Mouse (Mus musculus) stomach, embryonic 14.5 days (tissue): Measurements from ENCODE around the gene Sik1. TPM values are rescaled to one million over a fixed set of nuclear protein-coding genes. Genes with fewer than 3 reads are reported as not detected.

ENCODE experiments used
- ATAC-seq: fragments of 200-750 bp; cut with Nextera tagmentation; 2 replicates; pipeline ENCODE4 v1.8.0; 2017; ENCODE audit warnings: low read depth, moderate TSS enrichment; ENCODE audit not compliant: insufficient number of reproducible peaks, insufficient read depth, low FRiP score
- H3K27ac ChIP-seq: fragments of 300-500 bp; sonication (generic); 2 replicates; pipeline ENCODE4 v1.5.1; 2014; ENCODE audit warnings: mild to moderate bottlenecking, low read length, moderate library complexity, mixed read lengths
- H3K27me3 ChIP-seq: fragments of 300-500 bp; sonication (generic); 2 replicates; pipeline ENCODE4 v1.6.1; 2014; ENCODE audit warnings: low read length, control low read depth, mixed read lengths; ENCODE audit not compliant: control insufficient read depth, insufficient read depth
- H3K36me3 ChIP-seq: fragments of 300-500 bp; sonication (generic); 2 replicates; pipeline ENCODE4 v1.6.1; 2014; ENCODE audit warnings: mild to moderate bottlenecking, control low read depth, low read length, moderate library complexity, mixed read lengths; ENCODE audit not compliant: control insufficient read depth, insufficient read depth
- H3K4me1 ChIP-seq: fragments of 300-500 bp; sonication (generic); 2 replicates; pipeline ENCODE4 v1.6.1; 2014; ENCODE audit warnings: low read length, control low read depth, mixed read lengths; ENCODE audit not compliant: control insufficient read depth, insufficient read depth
- H3K4me2 ChIP-seq: fragments of 300-500 bp; sonication (generic); replicated peaks from 2 replicates; pipeline ENCODE4 v1.6.1; 2014; ENCODE audit warnings: low read depth, low read length, control low read depth
- H3K4me3 ChIP-seq: fragments of 300-500 bp; sonication (generic); 2 replicates; pipeline ENCODE4 v1.5.1; 2014; ENCODE audit warnings: low read depth, low read length, control low read depth
- H3K9ac ChIP-seq: fragments of 300-500 bp; sonication (generic); replicated peaks from 2 replicates; pipeline ENCODE4 v1.6.1; 2014; ENCODE audit warnings: low read depth, mild to moderate bottlenecking, control low read depth, low read length, moderate library complexity, mixed read lengths
- H3K9me3 ChIP-seq: fragments of 300-500 bp; sonication (generic); 2 replicates; pipeline ENCODE4 v1.6.1; 2016; ENCODE audit warnings: low read depth, low read length, control low read depth; ENCODE audit not compliant: control insufficient read depth
- WGBS: fragments of 180-500 bp; shearing (Covaris S2); extraction: QIAGEN DNeasy Blood & Tissue Kit; methylation state at CpG from one replicate; pipeline ENCODE4 v1.1.7; 2014; 5-methylcytosine and 5-hydroxymethylcytosine counted together
- polyA plus RNA-seq: library from polyadenylated mRNA; unstranded; fragments of >200 nt; fragmentation: Nextera tagmentation; extraction: Ambion mirVana; gene quantifications from 2 replicates; pipeline ENCODE4 v1.2.1, GENCODE M21; 2014

Sik1 gene
- polyA plus RNA-seq, 1 experiment from 2014 or later, result 19.7 TPM

- H3K27ac ChIP-seq, result no peak overlapping the region
- no peak overlapping the region for H3K4me3 ChIP-seq
- ATAC-seq, result no peak
- H3K4me2 ChIP-seq, result no peak overlapping the region
- no peaks in the 10 kb centered on the region for H3K27me3 ChIP-seq
- H3K4me1 ChIP-seq, result peaks cover 11% of the 10 kb centered on the region; the same call in 1 of the 2 replicates
- H3K36me3 ChIP-seq, result no peaks in the 10 kb centered on the region
- no peak overlapping the region for H3K9ac ChIP-seq
- WGBS, result 50% methylated on average over 4 of the region's 4 CpGs
- H3K9me3 ChIP-seq, result no peaks in the 10 kb centered on the region
These were observed 35.3 kb downstream of the Sik1 start for GRCm38 (mm10) chr17:31820099-31820846.

GRCm38 (mm10) chr17:31819372-31819771, 36.2 kb downstream of the Sik1 start:
- Histone ChIP-seq H3K4me2 (no peak overlapping the region), H3K4me1 (peaks cover 11% of the 10 kb centered on the region; the same call in 1 of the 2 replicates), H3K27ac (no peak overlapping the region), H3K9me3 (no peaks in the 10 kb centered on the region), H3K4me3 (no peak overlapping the region), H3K27me3 (no peaks in the 10 kb centered on the region), H3K9ac (no peak overlapping the region), H3K36me3 (no peaks in the 10 kb centered on the region)
- 66% methylated on average over 9 of the region's 9 CpGs for WGBS
- no peak for ATAC-seq

- no peaks in the 10 kb centered on the region for H3K9me3 ChIP-seq
- WGBS, result 86% methylated on average over 1 of the region's 1 CpGs
- no peak overlapping the region for H3K27ac ChIP-seq
- ATAC-seq, result no peak
- H3K4me1 ChIP-seq, result peaks cover 11% of the 10 kb centered on the region; the same call in 1 of the 2 replicates
- H3K27me3 ChIP-seq, result no peaks in the 10 kb centered on the region
- no peak overlapping the region for H3K9ac ChIP-seq
- H3K4me2 ChIP-seq, result no peak overlapping the region
- no peak overlapping the region for H3K4me3 ChIP-seq
- H3K36me3 ChIP-seq, result no peaks in the 10 kb centered on the region
These were observed 37.8 kb downstream of the Sik1 start for GRCm38 (mm10) chr17:31817815-31818214.

DNA sequence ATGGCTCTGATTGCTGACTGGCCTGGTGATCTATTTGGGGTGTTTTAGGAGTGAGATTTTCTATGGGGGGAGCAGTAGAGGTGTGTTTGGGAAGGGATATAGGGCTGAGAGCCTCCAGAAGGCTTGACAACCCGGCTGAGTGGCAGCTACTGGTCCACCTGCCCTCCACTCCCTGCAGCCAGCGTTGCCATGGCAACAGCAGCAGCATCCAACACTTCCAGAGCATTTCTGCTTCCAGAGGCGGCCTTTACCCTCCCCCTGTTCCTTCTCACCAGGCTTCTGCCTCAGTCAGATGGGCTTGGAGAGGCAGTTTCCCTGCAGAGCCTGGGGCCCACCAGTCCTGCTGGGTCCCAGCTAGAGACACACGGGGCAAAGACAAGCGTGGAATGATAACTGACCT, 38.4 kb downstream of the Sik1 start:
- Histone ChIP-seq H3K4me2 (no peak overlapping the region), H3K9me3 (no peaks in the 10 kb centered on the region), H3K4me1 (peaks cover 11% of the 10 kb centered on the region; the same call in 1 of the 2 replicates), H3K27me3 (no peaks in the 10 kb centered on the region), H3K9ac (no peak overlapping the region), H3K36me3 (no peaks in the 10 kb centered on the region), H3K4me3 (no peak overlapping the region), H3K27ac (no peak overlapping the region)
- 48% methylated on average over 5 of the region's 5 CpGs for WGBS
- ATAC-seq, result no peak

DNA sequence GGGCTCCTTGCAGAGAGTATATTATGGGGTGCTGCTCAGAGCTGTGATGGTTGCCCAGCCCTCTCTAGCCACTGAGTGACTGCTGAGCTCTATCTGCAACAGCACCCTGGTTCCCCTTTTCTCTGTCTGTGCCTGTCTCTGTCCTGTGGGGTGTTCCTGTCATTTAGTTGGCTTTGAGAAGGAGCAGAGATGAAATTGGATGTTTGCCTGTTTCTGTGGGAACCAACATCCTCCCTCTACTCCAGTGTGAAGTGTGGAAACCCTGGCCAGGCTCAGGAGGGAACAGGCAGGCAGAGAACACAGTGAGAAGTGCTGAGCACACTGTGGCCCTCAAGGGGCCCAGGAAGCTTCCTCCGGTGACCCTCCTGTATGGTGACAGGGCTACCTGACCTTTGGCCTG, 40.8 kb downstream of the Sik1 start:
- Histone ChIP-seq H3K36me3 (no peaks in the 10 kb centered on the region), H3K4me1 (0 out of 2 replicates have a peak, but pooled peaks cover 3% of the 10 kb centered on the region), H3K27ac (no peak overlapping the region), H3K4me3 (no peak overlapping the region), H3K9me3 (no peaks in the 10 kb centered on the region), H3K4me2 (no peak overlapping the region), H3K9ac (no peak overlapping the region), H3K27me3 (no peaks in the 10 kb centered on the region)
- WGBS, result 79% methylated on average over 1 of the region's 1 CpGs
- ATAC-seq, result no peak

GRCm38 (mm10) chr17:31813938-31814622, 41.5 kb downstream of the Sik1 start:
- Histone ChIP-seq H3K4me2 (no peak overlapping the region), H3K4me3 (no peak overlapping the region), H3K27ac (no peak overlapping the region), H3K4me1 (0 out of 2 replicates have a peak, but pooled peaks cover 2% of the 10 kb centered on the region), H3K9me3 (no peaks in the 10 kb centered on the region), H3K36me3 (no peaks in the 10 kb centered on the region), H3K9ac (no peak overlapping the region), H3K27me3 (no peaks in the 10 kb centered on the region)
- no peak for ATAC-seq
- 66% methylated on average over 3 of the region's 3 CpGs for WGBS

DNA sequence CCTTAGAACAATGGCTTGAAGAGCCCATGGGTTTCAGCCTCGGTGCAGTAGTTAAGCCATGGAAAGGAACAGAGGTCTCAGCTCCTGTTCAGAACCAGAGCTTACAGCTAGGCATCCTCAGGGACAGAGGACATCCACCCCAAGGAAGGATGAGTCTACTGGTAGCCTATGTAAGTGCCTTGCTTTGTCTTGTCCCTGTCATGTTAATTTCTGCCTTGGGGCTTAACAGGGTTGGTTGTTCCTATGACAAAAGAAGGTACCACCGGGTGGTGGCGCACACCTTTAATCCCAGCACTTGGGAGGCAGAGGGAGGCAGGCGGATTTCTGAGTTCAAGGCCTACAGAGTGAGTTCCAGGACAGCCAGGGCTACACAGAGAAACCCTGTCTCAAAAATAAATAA, 44.3 kb downstream of the Sik1 start:
- Histone ChIP-seq H3K27ac (no peak overlapping the region), H3K4me2 (no peak overlapping the region), H3K9me3 (no peaks in the 10 kb centered on the region), H3K4me1 (0 out of 2 replicates have a peak, but pooled peaks cover 3% of the 10 kb centered on the region), H3K9ac (no peak overlapping the region), H3K27me3 (no peaks in the 10 kb centered on the region), H3K4me3 (no peak overlapping the region), H3K36me3 (no peaks in the 10 kb centered on the region)
- 59% methylated on average over 4 of the region's 4 CpGs for WGBS
- ATAC-seq, result no peak

DNA sequence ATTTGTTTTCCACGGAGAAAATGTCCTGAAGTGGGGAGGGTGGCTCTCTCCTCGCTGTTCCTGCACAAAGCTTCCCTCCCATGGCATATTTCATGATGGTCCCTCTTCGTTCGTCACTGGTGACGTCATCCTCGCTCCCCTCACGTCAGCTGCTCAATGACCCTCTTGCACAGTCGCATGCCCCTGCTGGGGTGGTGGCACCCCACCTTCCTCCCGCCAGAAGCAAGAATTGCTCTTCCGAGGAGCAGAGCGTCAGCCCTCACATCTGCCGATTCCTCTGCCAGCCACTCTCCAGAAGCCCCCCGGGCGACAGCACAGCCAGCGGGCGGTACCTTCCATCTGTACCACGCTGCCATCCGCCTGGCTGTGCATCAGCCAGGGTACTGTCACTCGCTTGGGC, 45.7 kb downstream of the Sik1 start:
- H3K4me1 ChIP-seq, result peaks cover 9% of the 10 kb centered on the region; the same call in 1 of the 2 replicates
- H3K9ac ChIP-seq, result no peak overlapping the region
- 60% methylated on average over 19 of the region's 19 CpGs for WGBS
- no peak overlapping the region for H3K4me3 ChIP-seq
- ATAC-seq, result no peak
- no peak overlapping the region for H3K27ac ChIP-seq
- H3K27me3 ChIP-seq, result no peaks in the 10 kb centered on the region
- H3K4me2 ChIP-seq, result no peak overlapping the region
- no peaks in the 10 kb centered on the region for H3K36me3 ChIP-seq
- H3K9me3 ChIP-seq, result no peaks in the 10 kb centered on the region
